Mouse (Mus musculus) brain, embryonic 14.5 days (tissue): ENCODE data around the gene Mthfs.

Experiments used
- CTCF ChIP-seq: fragments of 200-500 bp; IDR thresholded peaks from 2 replicates; pipeline ENCODE4 v1.5.1; 2012; ENCODE audit warnings: inconsistent platforms, mild to moderate bottlenecking, moderate library complexity, borderline replicate concordance; ENCODE audit not compliant: insufficient read depth, insufficient read length; ENCODE audit errors: extremely low read depth
- POLR2A ChIP-seq: fragments of 200-500 bp; IDR thresholded peaks from 2 replicates; pipeline ENCODE4 v1.6.1; 2012; ENCODE audit warnings: mild to moderate bottlenecking, inconsistent platforms, borderline replicate concordance; ENCODE audit not compliant: poor library complexity, insufficient read depth, insufficient read length, severe bottlenecking; ENCODE audit errors: extremely low read depth

- TF ChIP-seq POLR2A (no peak), CTCF (no peak)
These were observed 63.3 kb downstream of the Mthfs start for GRCm38 (mm10) chr9:89273766-89274165.
